Mouse (Mus musculus): Measurements from ENCODE around the gene Wdr82.
"Not testable (repeated sequence)": the region's sequence is repeated elsewhere in the genome, so short reads cannot be mapped to it uniquely, and the experiment has no call there.

The Wdr82 gene

DNA sequence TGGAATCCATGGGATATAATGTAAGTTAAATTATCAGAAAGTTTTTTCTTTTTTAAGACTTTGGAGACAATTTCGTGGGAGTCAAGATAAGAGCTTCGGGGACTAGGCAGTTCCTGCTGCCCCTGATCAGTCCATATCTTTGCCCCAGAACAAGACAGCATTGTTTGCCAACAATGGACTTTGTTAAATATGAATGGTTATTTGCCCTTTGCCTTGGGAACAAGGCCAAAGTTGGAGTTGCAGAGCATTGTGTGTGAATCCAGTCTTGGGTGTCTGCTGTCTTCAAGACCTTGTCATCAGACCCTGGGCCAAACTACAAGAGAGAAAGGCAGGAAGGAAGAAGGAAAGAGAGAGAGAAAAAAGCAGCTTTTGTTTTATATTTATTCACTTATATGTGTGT lies 4.0 kb upstream of the Wdr82 start:
- DNase-seq, result no peak

DNA sequence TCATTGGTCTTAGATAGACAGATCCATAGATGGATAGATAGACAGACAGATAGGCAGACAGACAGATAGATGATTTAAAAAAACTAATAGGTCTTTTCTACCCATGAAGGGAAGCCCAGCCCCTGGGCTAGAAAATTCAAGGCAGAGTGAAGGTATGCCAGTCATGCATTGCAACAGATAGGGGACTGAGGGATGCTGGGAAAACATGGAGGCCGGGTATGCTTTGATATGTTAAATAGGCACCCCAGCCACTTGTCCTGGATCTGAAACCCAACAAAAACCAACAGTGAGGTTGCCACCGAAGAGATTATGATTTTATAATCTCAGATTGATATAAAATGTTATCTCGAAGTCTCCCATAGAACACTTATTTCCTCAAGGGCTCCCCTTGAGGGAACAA lies 3.5 kb upstream of the Wdr82 start:
- DNase-seq, result no peak

DNA sequence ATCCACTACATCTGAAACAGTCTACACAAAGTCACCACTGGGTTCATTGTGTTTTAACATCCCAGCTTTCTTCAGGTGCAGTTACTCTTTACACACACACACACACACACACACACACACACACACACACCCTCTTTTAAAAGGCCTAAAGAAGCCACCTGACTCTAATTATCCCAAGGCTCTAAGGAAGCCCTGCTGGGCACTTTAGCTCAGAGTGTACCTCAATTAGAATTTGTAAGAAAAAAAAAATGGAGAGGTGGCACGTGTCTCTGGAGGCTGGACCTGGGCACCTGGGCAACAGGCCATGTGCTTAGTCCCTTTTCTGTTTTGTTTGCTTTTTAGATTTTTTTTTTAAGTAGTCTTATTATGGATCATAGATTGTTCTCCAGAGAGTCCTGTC lies 3.0 kb upstream of the Wdr82 start:
- no peak for DNase-seq

DNA sequence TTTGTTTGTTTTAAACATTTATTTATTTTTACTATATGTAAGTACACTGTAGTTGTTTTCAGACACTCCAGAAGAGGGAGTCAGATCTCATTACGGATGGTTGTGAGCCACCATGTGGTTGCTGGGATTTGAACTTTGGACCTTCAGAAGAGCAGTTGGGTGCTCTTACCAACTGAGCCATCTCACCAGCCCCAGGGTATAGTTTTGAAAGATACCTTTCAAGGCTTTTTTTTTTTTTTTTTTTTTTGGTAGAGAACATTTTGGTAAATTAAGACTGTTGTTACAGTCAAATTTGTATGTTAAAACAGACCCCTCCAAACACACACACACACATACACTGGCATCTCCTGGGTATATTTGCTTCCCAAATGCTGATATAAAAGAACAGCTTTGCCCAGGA lies 1.7 kb upstream of the Wdr82 start:
- DNase-seq, result not testable (repeated sequence)

DNA sequence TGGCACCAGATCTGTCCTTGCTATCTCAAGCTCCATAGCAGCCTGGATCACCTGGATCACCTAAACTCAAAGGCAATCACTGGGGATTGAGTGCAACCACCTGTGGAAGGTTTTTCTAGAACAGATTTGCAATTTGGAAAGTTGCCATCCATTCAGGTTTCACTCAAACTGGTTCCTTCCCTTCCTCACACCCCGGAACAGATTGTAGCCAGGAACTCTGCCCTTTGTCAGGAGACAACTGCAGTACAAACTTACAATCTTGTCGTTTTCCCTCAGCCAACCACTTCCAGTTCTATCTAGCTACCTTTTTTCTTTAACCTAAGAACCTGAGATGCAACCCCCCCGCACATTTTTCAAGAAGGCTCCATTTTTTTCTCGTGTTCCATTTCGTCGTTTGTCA lies 811 bp upstream of the Wdr82 start:
- DNase-seq, result no peak

DNA sequence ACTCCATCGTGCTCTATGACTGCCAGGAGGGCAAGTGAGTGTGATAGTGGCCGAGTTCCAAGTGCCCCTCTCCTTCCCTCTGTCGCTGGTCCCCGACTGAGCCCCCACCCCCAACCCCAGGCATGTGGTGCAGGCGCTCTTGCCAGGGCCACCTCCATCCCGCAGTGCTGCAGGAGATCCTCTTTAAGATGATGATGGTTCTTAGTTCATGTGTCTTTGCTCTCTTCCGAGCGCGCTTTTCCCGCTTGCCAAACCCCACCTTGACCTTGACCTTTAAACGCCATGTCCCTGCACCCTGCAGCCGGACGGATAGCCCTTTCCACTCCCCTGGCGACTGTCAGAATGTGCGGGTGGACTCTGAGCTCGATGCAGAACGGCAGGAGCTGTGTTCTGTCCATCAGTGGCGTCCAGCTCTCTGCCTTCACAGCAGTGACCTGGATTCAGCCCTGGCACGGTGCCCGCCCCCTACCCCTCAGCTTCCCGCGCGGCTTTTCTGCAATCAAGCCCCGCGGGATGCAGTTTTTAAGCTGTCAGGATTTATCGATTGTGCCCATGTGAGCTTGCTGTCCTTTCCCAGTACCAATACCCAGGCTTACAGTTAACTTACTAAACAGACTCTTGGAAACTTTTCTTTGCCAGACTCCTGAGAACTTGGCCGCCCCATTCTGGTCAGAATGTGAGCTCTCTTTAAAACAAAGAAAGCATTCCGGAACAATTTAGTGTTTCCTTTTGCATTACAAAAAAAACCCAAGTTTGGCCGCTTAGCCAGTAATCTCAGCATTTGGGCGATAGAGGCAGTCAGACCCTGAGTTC lies 824 bp downstream of the Wdr82 start:
- peak; percentile 50 for DNase-seq

DNA sequence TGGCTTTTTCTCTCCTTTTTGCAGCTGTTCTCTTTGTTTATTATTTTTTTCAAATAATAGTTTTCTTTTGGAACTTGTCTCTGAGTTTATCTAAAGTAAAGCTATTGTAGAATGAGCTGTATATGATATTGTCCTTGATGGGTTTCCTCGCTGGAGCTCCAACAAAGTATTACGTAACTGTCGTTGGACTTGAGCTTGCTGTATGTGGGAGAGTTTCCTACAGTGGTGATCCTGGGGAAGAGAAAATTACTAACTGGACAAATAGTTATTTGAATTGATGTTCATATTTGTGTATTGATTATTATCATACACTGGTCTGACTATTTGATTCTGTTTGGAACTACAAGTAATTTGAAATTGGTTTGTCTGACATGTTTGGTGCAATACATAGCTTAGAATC lies 1.8 kb downstream of the Wdr82 start:
- no peak for DNase-seq

DNA sequence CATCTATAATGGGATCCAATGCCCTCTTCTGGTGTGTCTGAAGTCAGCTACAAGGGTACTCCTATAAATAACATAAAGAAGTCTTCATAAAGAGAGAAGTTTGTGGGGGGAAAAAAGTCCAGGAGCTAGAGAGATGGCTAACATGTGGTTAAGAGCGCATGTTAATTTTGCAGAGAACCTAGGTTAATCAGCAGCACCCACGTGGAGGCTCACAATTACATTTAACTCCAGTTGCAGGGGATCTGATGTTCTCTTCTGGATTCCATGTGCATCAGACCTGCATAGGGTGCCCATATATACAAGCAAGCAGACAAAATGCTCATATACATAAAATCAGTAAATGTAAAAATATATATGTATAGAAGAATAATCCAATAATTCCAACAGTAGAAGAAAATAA lies 2.6 kb downstream of the Wdr82 start:
- no peak for DNase-seq

DNA sequence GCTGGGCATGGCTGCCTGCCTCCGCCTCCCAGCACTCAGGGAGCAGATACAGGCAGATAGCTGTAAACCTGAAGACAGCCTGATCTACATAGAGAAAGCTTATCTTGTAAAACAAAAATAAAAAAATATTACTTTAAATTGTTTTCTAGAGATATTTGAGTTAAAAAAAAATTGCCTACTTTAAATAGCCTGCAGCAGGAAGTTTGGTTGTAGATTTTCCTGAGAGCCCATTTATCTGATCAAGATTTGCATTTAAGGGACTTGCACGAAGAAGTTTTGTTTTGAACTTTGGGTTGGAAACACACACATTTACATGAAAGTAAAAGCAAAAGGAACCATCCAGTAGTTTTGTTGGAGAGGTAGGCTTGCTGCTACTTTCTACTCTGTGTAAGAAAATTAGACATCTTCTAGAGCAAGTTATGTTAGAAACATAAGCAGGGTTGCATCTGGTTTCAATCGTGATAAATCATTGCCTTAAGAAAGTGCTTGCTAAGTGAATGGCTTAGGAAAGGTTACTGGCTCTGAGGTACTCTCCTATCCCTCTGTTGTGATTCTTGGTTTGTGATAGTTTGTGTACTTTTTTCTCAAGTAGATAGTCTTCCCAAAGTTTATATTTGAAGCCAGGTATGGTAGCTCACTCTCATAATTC lies 4.9 kb downstream of the Wdr82 start:
- no peak for DNase-seq

DNA sequence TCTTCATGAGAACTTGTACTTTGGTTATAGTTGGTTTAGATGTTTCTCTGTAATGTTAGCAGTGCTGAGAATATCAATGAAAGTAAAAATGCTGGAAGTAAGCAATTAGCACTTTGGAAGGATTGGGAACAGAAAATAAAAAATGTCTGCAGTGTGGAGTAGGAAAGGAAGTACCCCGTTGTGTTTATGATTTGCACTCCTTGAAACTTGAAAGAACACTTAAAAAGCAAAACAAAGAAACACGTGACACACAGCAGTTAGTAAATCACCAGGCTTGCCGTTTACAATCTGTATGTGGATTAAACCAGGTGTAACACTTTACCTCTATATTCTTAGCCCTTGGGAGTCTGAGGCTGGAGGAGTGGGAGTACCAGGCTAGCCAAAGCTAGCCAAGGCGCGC lies 6.0 kb downstream of the Wdr82 start:
- DNase-seq, result no peak

DNA sequence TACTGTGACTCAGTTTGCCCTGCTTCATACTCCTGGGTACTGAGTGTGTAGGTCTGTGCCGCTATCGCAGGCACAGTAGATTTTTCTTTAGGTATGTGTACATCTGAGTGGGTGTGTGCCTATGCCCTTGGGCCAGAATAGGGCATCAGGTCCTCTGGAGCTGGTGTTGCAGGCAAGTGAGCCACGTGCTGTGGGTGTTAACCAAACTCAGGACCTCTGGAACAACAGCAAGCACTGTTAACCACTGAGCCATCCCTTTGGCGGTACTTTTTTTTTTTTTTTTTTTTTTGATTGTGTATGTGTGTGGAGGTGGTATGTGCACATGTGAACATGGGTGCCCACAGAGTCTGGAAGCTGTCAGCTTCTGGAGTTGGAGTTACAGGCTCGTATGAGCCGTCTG lies 7.1 kb downstream of the Wdr82 start:
- no peak for DNase-seq

DNA sequence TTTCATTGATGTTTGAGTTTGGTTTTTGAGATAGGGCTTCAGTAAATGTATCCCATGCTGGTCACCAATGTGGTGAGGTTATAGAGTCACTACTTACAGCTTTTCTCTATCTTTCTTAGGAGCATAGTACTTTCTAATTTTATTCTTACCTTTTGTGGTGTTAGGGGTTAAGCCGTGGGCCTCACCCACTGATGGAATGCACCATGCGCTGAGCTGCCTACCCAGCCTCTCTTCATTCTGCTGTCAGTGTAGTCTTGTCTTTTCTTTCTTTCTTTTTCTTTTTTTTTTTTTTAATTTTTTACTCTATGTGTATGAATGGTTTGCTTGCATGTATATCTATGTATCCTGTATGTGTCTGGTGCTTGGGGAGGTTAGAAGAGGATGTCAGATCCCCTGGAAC lies 8.7 kb downstream of the Wdr82 start:
- DNase-seq, result no peak

DNA sequence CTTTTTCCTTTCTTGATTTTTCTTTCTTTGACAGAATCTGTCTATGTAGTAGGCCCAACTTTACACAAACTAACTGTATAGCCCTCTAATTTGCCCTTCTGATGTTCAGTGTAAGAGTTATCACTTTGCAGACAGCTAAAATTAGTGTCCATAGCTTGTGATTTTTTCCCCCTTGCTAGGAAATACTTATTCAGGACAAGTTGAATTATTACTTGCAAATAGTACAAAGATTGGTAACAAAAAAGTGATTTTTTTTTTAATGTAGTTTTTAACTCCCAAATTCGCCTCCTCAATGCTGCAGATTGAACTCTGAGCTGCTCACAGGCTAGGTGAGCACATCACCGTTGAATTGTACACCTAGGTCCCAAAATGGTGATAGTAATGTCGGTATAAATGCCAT lies 9.2 kb downstream of the Wdr82 start:
- DNase-seq, result no peak

DNA sequence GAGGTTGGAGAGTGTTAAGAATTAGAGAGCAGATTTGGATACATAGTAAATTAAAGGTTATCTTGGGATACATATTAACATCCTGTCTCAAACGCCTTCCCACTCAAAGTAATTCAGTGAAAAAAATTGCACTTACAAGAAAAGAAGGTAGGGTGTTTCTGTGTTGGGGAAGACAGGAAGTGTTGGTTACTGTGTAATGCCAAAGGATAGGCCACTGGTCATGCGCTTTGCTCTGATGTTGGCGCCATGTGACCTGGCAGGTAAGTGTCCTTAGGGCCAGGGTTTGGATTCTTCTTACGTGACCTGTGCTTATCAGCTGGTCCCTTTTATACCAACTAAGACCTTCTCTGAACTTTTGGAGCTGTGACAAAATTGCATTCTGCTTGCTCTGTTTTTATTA lies 11.4 kb downstream of the Wdr82 start:
- no peak for DNase-seq

DNA sequence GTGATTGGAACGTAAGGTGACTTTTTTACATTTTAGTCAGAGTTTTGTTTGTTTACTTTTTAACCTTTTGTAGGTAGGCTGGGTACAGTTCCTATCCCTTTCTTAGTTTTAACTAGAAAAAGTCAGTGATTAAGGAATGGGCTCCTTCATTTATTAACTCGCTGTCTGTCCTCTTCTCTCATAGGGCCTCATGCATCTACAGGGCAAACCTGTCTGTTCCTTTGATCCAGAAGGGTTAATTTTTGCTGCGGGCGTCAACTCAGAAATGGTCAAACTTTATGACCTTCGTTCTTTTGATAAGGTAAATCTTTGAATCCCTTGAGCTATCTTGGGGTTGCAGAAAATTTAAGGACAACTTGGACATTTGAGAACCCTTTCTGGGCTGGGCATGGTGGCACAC lies 13.3 kb downstream of the Wdr82 start:
- no peak for DNase-seq

DNA sequence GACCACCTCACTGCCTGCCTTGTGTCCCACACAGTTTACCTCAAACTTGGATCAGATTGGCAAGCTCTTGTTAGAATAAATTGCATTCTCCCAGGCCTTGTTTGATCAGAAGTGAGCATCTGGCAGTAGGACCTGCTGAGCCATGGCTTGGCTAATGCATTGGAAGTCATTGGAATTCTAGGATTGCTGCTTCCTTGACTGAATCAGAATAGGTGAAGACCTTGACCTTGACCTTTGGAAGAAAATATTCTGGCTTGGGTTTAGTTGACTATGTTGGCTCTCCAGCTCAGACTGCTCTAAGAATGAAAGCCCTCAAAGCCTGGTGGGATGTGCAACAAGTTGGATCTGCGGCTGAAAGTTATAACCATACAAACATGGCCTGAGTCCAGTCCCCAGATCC lies 20.6 kb downstream of the Wdr82 start:
- DNase-seq, result no peak

DNA sequence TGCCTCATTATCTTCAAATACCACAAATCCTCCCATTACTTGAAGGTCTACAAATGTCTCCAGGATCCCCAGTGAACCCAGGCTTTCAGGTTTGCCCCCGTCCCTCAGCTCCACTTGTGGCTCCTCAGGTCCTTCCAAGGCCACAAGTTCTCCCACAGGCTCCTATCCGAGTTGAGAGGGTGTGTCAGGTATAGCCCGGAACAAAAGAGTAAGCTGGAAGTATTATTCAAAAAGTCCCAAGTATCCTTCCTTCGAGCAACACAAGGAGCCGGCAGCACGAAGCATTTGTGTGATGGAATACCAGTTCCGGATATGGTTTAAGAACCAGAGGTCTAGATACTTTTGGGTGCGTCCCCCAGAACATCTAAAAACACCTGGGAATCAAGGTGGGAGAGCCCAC lies 21.3 kb downstream of the Wdr82 start:
- DNase-seq, result no peak

DNA sequence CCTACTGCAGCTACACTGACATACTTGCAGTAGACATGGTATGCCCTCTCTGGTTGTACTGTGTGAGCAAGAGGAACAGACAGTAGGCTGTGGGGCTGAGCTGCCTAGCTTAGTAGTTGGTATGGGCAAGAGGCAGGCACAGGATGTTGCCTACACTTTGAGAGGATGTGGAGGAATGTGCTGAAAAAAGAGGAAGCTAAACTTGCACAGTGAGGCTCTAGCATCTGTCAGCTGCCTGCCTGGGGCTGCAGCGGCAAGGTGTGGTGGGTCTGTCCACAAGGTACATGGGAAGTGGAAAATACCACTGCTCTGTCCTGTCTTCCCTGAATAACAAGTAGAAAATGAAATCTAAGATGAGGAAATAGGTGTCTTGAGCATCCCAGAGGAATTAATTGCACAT lies 22.3 kb downstream of the Wdr82 start:
- DNase-seq, result no peak

DNA sequence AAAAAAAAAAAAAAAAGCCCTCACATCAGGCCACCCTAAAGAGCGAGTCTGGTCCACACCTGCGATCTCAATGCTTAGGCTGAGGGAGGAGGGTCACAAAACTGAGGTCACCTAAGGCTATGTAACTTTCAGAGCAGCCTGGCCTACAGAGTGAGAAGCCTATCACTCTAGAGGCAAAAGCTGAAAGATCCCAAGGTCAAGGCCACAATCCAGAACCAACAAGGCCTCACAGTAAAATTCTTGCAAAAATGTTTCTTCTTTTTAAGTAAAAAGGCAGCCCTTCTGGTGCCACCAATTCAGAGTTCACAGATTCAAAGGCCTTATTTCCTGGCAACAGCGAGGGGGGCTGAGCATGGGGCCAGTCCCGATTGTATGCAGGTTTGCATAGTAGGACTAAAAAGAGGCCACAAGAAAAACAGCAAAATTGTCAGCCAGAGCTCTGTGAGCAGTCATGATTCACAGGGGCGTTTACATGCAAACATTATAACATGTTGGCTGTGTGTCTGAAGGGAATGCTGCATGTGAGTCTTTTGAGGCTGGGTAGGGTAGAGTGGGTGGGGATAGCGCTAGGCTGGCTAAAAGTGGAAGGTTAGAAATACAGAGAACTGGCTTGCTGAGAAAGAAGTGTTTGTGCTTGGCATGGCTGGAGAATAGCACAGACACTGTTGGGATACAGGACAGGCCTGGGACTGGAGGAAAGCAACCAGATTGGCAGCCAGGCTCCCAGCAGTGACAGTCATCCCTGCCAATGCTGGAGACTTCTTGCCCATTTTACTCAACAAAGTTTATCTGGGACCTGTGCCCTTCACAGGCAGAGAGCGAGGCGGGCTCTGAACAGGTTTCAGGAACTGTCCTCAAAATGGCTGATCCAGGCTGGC lies 23.4 kb downstream of the Wdr82 start:
- DNase-seq, result no peak

DNA sequence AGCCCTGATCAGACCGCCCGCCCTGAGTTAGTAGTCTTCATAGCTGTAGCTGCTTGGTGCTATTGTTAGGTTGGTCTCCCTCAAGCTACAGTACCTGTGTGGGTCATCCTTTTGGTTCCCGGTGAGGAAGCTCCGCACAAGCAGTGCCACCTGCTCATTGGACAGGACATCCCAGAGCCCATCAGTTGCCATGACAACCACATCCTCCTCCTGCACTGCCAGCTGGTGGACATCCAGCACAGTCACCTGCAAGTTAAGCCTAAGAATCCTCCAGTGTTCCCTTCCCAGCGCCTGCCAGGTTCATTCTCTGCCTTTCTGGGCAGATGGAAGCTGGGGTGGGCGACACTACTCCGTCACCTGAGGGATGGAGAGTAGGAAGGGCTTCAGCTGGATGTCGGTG lies 25.0 kb downstream of the Wdr82 start:
- no peak for DNase-seq

DNA sequence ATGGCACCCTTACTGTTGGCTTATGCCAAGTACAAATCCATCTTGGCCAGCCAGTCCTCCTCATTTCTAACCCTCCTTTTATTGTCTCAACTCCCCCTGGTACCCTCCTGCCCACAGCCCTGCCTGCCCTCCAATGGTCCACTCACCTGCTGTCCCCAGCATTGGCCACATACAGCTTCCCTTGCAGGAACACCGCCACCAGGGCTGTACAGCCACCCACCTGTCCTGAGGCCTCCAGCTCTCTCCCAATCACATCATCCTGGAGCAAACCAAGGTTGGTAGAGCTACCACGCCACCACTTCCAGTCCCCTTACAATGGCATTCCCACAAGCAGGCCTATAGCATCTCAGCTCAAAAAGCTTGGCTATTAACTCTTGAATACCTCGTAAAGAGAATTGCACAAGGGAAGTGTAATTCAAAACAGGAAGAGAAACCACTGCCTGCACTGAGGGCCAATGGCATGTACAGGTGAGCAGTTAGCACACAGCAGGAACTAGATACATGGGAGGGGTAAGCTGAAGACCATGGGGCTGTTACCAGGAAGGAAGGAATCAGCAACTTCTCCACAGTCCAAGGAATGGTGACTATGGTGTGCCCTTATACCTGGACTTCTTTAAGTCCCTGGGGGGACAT lies 26.5 kb downstream of the Wdr82 start:
- no peak for DNase-seq

DNA sequence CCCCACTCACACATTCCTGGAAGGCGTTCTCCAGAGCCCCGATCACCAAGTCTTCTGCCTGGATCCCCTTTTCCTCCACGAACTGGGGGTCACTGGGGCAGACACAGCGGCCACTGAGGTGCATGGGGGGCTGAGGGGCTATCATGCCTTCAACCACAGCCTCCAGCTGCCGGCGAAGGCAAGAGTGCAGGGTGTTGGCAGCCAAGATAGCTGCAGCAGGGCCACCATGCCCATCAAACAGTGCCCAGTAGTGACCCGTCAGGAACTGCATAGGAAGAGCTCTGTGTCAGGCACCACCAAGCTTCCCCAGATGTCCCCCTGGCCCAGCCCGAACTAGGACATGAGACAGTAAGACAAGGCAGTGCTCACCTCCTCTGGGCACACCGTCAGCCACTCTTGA lies 27.0 kb downstream of the Wdr82 start:
- DNase-seq, result no peak

DNA sequence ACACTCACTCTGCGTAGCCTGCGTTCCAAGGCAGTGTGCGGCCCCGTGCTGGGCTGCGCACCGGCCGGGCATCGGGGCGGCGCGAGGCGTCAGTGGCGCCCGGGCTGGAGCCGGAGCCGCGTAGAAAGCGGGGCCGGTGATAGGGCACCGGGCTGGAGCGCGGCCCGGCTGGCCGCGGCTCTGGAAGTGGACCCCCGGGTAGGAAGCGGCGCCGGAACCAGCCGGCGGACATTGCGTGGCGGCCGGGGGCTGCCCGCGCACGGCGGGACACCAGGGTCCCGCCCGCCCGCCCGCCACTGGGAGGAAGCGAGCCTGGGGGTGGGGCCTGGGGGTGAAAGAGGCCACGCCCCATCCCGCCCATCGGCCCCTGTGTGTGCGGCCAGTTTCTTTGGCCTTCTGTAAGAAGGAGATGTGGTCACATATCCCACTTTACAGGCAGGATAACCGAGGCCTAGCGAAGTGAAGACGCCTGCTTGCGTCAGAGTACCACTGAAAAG lies 28.3 kb downstream of the Wdr82 start:
- DNase-seq, result peak; percentile 70

Data from thymus, postnatal 25 days (tissue).